Mouse (Mus musculus) spleen, adult 2 months (tissue): ENCODE results near the gene Pitpnm3.

ENCODE experiments used
- CTCF ChIP-seq: fragments of 200-500 bp; IDR thresholded peaks from 2 replicates; pipeline ENCODE4 v1.5.1; 2011; ENCODE audit warnings: mild to moderate bottlenecking, inconsistent platforms; ENCODE audit not compliant: insufficient read depth, insufficient read length, insufficient replicate concordance; ENCODE audit errors: extremely low read depth
- POLR2A ChIP-seq: fragments of 200-500 bp; IDR thresholded peaks from 2 replicates; pipeline ENCODE4 v1.6.1; 2011; ENCODE audit warnings: low read depth, low read length, inconsistent platforms

DNA sequence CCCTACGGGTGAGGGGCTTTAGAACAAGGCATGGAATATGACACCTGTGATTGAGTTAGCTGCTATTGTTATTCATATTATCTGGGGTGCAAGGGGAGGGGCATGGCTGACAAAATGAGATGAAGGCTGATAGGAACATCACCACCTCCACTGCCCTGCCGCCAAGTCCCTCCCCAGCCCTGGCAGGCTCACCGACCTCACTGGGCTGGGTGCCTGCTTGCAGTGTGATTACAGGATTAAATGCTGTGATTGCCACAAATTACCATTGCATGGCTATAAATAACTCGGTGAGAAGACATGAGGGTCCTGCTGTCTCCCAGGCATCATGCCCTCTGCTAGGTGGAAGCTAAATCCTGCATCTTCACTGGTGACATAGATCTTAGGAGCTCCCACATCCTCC, 56.9 kb downstream of the Pitpnm3 start:
- TF ChIP-seq CTCF, result no peak
- TF ChIP-seq POLR2A, result no peak
